Mouse (Mus musculus): ENCODE data around the gene Cd320. TPM values are rescaled to one million over a fixed set of nuclear protein-coding genes. Genes with fewer than 3 reads are reported as not detected.
A peak's percentile ranks its signal among the peaks of the same experiment; 100 is the strongest.
"Not testable (repeated sequence)": the region's sequence is repeated elsewhere in the genome, so short reads cannot be mapped to it uniquely, and the experiment has no call there.

Cd320 gene
- polyA plus RNA-seq, 1 experiment from 2014 or later = 14.4 TPM

DNA sequence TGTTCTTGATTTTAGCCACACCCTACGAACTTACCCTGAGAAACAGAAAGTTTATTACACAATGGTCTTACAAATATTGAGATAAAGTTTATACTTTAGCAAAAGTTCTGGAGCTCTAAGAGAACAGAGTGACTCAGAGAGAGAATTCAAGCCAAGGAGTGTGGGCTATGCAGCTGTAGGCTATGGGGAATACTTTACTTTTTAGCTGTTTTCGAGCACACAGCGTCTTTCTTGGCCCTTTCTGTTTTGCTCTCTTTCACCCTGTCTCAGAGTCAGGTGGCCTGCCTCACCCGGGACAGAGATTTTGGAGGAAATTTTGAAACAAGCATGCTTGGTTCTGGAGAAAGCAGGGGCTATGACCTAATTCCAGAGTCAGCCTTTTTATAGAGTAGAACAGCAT lies 55.3 kb downstream of the Cd320 start:
- H3K27me3 ChIP-seq; H3K9ac ChIP-seq; H3K4me3 ChIP-seq (replicated peaks); H3K4me2 ChIP-seq; ATAC-seq (ENCODE audit: insufficient read depth); H3K36me3 ChIP-seq (replicated peaks); H3K9me3 ChIP-seq (replicated peaks): not testable (repeated sequence)
- WGBS (ENCODE audit: insufficient replicate concordance) = 64% methylated on average over 4 of the region's 4 CpGs
- Histone ChIP-seq H3K4me1 (replicated peaks) (peaks cover 62% of the 10 kb centered on the region), H3K27ac (replicated peaks) (peak overlapping the region; percentile 90)

Small RNA genes within 50 kb of the gene (microRNA-seq; reads per million reads assigned to microRNA genes)
- gene Gm27740 = not detected

Other genes starting within 250 kb of the Cd320 start
- gene Zfp414, start 214.0 kb upstream of the Cd320 start, polyA plus RNA-seq (2015; fragmentation: Nextera tagmentation; extraction: Ambion mirVana) = 16.9 and 18.2 TPM in 2 replicates
- 4.2 and 4.8 TPM in 2 replicates for gene Pram1, start 205.0 kb upstream of the Cd320 start, polyA plus RNA-seq (2015; fragmentation: Nextera tagmentation; extraction: Ambion mirVana)
- gene Hnrnpm, start 156.2 kb upstream of the Cd320 start, polyA plus RNA-seq (2015; fragmentation: Nextera tagmentation; extraction: Ambion mirVana) = 117 and 122 TPM in 2 replicates
- 274 and 311 TPM in 2 replicates for gene March2, start 124.4 kb upstream of the Cd320 start, polyA plus RNA-seq (2015; fragmentation: Nextera tagmentation; extraction: Ambion mirVana)
- 111 and 116 TPM in 2 replicates for gene Rab11b, start 82.6 kb upstream of the Cd320 start, polyA plus RNA-seq (2015; fragmentation: Nextera tagmentation; extraction: Ambion mirVana)
- 23.0 and 27.6 TPM in 2 replicates for gene Angptl4, start 61.3 kb upstream of the Cd320 start, polyA plus RNA-seq (2015; fragmentation: Nextera tagmentation; extraction: Ambion mirVana)
- gene Kank3, start 32.6 kb upstream of the Cd320 start, polyA plus RNA-seq (2015; fragmentation: Nextera tagmentation; extraction: Ambion mirVana) = 10.4 and 12.8 TPM in 2 replicates
- 356 and 444 TPM in 2 replicates for gene Rps28, start 18.5 kb upstream of the Cd320 start, polyA plus RNA-seq (2015; fragmentation: Nextera tagmentation; extraction: Ambion mirVana)
- gene Ndufa7, start 18.5 kb upstream of the Cd320 start, polyA plus RNA-seq (2015; fragmentation: Nextera tagmentation; extraction: Ambion mirVana) = 240 and 251 TPM in 2 replicates
- not detected in 2 replicates for gene Gm7029, start 30.7 kb downstream of the Cd320 start, polyA plus RNA-seq (2015; fragmentation: Nextera tagmentation; extraction: Ambion mirVana)
- 7.5 and 8.3 TPM in 2 replicates for gene Kifc1, start 47.6 kb downstream of the Cd320 start, polyA plus RNA-seq (2015; fragmentation: Nextera tagmentation; extraction: Ambion mirVana)
- gene Platr17, start 62.0 kb downstream of the Cd320 start, polyA plus RNA-seq (2015; fragmentation: Nextera tagmentation; extraction: Ambion mirVana) = 0.35 and 0.38 TPM in 2 replicates
- 18.7 and 20.4 TPM in 2 replicates for gene Daxx, start 66.3 kb downstream of the Cd320 start, polyA plus RNA-seq (2015; fragmentation: Nextera tagmentation; extraction: Ambion mirVana)
- gene Tapbp, start 72.8 kb downstream of the Cd320 start, polyA plus RNA-seq (2015; fragmentation: Nextera tagmentation; extraction: Ambion mirVana) = 33.3 and 35.7 TPM in 2 replicates
- gene Zbtb22, start 72.8 kb downstream of the Cd320 start, polyA plus RNA-seq (2015; fragmentation: Nextera tagmentation; extraction: Ambion mirVana) = 8.2 and 9.8 TPM in 2 replicates
- 8.2 and 10.2 TPM in 2 replicates for gene Rgl2, start 86.5 kb downstream of the Cd320 start, polyA plus RNA-seq (2015; fragmentation: Nextera tagmentation; extraction: Ambion mirVana)
- gene Pfdn6, start 97.3 kb downstream of the Cd320 start, polyA plus RNA-seq (2015; fragmentation: Nextera tagmentation; extraction: Ambion mirVana) = 89.6 and 96.8 TPM in 2 replicates
- 18.4 and 19.3 TPM in 2 replicates for gene Wdr46, start 97.6 kb downstream of the Cd320 start, polyA plus RNA-seq (2015; fragmentation: Nextera tagmentation; extraction: Ambion mirVana)
- gene B3galt4, start 108.4 kb downstream of the Cd320 start, polyA plus RNA-seq (2015; fragmentation: Nextera tagmentation; extraction: Ambion mirVana) = 2.4 and 2.5 TPM in 2 replicates
- gene Vps52, start 112.7 kb downstream of the Cd320 start, polyA plus RNA-seq (2015; fragmentation: Nextera tagmentation; extraction: Ambion mirVana) = 23.3 and 24.6 TPM in 2 replicates
- 939 and 1,010 TPM in 2 replicates for gene Rps18, start 112.9 kb downstream of the Cd320 start, polyA plus RNA-seq (2015; fragmentation: Nextera tagmentation; extraction: Ambion mirVana)
- gene H2-K1, start 157.3 kb downstream of the Cd320 start, polyA plus RNA-seq (2015; fragmentation: Nextera tagmentation; extraction: Ambion mirVana) = 123 and 165 TPM in 2 replicates
- gene Ring1, start 181.6 kb downstream of the Cd320 start, polyA plus RNA-seq (2015; fragmentation: Nextera tagmentation; extraction: Ambion mirVana) = 5.5 and 7.2 TPM in 2 replicates
- 30.7 and 37.0 TPM in 2 replicates for gene H2-Ke6, start 185.0 kb downstream of the Cd320 start, polyA plus RNA-seq (2015; fragmentation: Nextera tagmentation; extraction: Ambion mirVana)
- gene Slc39a7, start 188.6 kb downstream of the Cd320 start, polyA plus RNA-seq (2015; fragmentation: Nextera tagmentation; extraction: Ambion mirVana) = 56.3 and 68.5 TPM in 2 replicates
- gene Rxrb, start 188.7 kb downstream of the Cd320 start, polyA plus RNA-seq (2015; fragmentation: Nextera tagmentation; extraction: Ambion mirVana) = 16.7 and 19.3 TPM in 2 replicates
- 0.59 and 0.79 TPM in 2 replicates for gene Col11a2, start 196.3 kb downstream of the Cd320 start, polyA plus RNA-seq (2015; fragmentation: Nextera tagmentation; extraction: Ambion mirVana)
- gene H2-Oa, start 249.2 kb downstream of the Cd320 start, polyA plus RNA-seq (2015; fragmentation: Nextera tagmentation; extraction: Ambion mirVana) = 0.17 and 0.40 TPM in 2 replicates